Mouse (Mus musculus) liver, postnatal 0 days (tissue): ENCODE data around the gene Cstb. TPM values are rescaled to one million over a fixed set of nuclear protein-coding genes. Genes with fewer than 3 reads are reported as not detected.
A peak's percentile ranks its signal among the peaks of the same experiment; 100 is the strongest.

ENCODE experiments used
- ATAC-seq: fragments of 200-750 bp; cut with Nextera tagmentation; 2 replicates; pipeline ENCODE4 v1.8.0; 2017; ENCODE audit warnings: mild to moderate bottlenecking, moderate library complexity
- DNase-seq: peaks from one replicate; pipeline ENCODE4 v3.0.0-alpha.2; 2016
- H3K27ac ChIP-seq: fragments of 300-500 bp; sonication (generic); 2 replicates; pipeline ENCODE4 v1.5.1; 2014; ENCODE audit warnings: antibody characterized with exemption, moderate library complexity, mild to moderate bottlenecking, low read depth
- H3K27me3 ChIP-seq: fragments of 300-500 bp; sonication (generic); 2 replicates; pipeline ENCODE4 v1.6.1; 2014; ENCODE audit warnings: low read length, control low read depth, mixed read lengths; ENCODE audit not compliant: insufficient read depth
- H3K36me3 ChIP-seq: fragments of 300-500 bp; sonication (generic); replicated peaks from 2 replicates; pipeline ENCODE4 v1.6.1; 2014; ENCODE audit warnings: mild to moderate bottlenecking, control low read depth, low read length, moderate library complexity, mixed read lengths; ENCODE audit not compliant: insufficient read depth
- H3K4me1 ChIP-seq: fragments of 300-500 bp; sonication (generic); 2 replicates; pipeline ENCODE4 v1.6.1; 2014; ENCODE audit warnings: antibody characterized with exemption, mild to moderate bottlenecking, control low read depth; ENCODE audit not compliant: insufficient read depth
- H3K4me2 ChIP-seq: fragments of 300-500 bp; sonication (generic); 2 replicates; pipeline ENCODE4 v1.6.1; 2014; ENCODE audit warnings: low read depth, mild to moderate bottlenecking, low read length, moderate library complexity, mixed read lengths
- H3K4me3 ChIP-seq: fragments of 300-500 bp; sonication (generic); 2 replicates; pipeline ENCODE4 v1.5.1; 2014; ENCODE audit warnings: low read depth, low read length
- H3K9ac ChIP-seq: fragments of 300-500 bp; sonication (generic); replicated peaks from 2 replicates; pipeline ENCODE4 v1.6.1; 2014; ENCODE audit warnings: mild to moderate bottlenecking, moderate library complexity
- H3K9me3 ChIP-seq: fragments of 300-500 bp; sonication (generic); 2 replicates; pipeline ENCODE4 v1.6.1; 2016; ENCODE audit warnings: mild to moderate bottlenecking, control low read depth, low read length, mixed read lengths
- CTCF ChIP-seq: sonication (generic); IDR thresholded peaks from 2 replicates; pipeline ENCODE4 v1.5.1; 2016; ENCODE audit warnings: antibody characterized with exemption, low read depth
- EP300 ChIP-seq: IDR thresholded peaks from 2 replicates; pipeline ENCODE4 v1.6.1; 2016; ENCODE audit warnings: antibody characterized with exemption, low read depth, mild to moderate bottlenecking
- WGBS: fragments of 180-500 bp; shearing (Covaris S2); extraction: QIAGEN DNeasy Blood & Tissue Kit; methylation state at CpG from one replicate; pipeline ENCODE4 v1.1.7; 2014; ENCODE audit not compliant: insufficient replicate concordance; 5-methylcytosine and 5-hydroxymethylcytosine counted together
- polyA plus RNA-seq: library from polyadenylated mRNA; unstranded; fragments of >200 nt; fragmentation: Nextera tagmentation; extraction: Ambion mirVana; gene quantifications from 2 replicates; pipeline ENCODE4 v1.2.1, GENCODE M21; 2015

Gene Cstb
- polyA plus RNA-seq, 1 experiment from 2014 or later, result 187 TPM

DNA sequence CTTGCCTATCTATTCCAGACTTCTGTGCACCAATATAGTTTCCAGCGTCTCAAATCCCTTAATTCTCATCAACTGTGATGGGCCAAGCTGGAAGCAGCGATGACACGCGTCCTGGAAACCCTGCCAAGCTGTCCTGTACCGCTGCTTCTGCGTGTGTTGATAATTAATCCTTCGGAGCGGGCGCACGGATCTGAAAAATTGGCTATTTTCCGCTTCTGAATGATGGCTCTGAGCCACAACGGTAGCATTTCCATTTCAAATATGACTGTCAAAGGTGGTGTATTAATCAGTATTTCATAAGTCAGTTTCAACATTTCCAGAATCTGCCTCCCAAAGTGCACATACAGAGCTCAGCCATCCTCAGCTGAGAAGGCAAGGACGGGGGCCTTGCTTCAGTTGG, 31.2 kb downstream of the Cstb start:
- Histone ChIP-seq H3K27ac (no peak overlapping the region), H3K36me3 (no peaks in the 10 kb centered on the region), H3K9ac (no peak overlapping the region), H3K27me3 (no peaks in the 10 kb centered on the region), H3K4me2 (0 out of 2 replicates have a peak overlapping the region, but pooled peaks have one; percentile 13), H3K4me3 (no peak overlapping the region), H3K9me3 (no peaks in the 10 kb centered on the region), H3K4me1 (peaks cover 26% of the 10 kb centered on the region)
- DNase-seq, result no peak
- 92% methylated on average over 13 of the region's 13 CpGs for WGBS
- TF ChIP-seq EP300, result no peak
- no peak for TF ChIP-seq CTCF
- no peak for ATAC-seq

GRCm38 (mm10) chr10:78457495-78458347, 32.3 kb downstream of the Cstb start:
- H3K27me3 ChIP-seq, result no peaks in the 10 kb centered on the region
- WGBS, result 14% methylated on average over 10 of the region's 10 CpGs
- peak; percentile 81 for ATAC-seq
- peak overlapping the region; percentile 64 for H3K4me2 ChIP-seq
- H3K27ac ChIP-seq, result peak overlapping the region; percentile 69
- H3K4me1 ChIP-seq, result peaks cover 30% of the 10 kb centered on the region
- peak; percentile 83 for DNase-seq
- H3K9me3 ChIP-seq, result no peaks in the 10 kb centered on the region
- TF ChIP-seq EP300 (no peak), CTCF (no peak; the same call in 1 of the 2 replicates)
- no peak overlapping the region; the same call in 1 of the 2 replicates for H3K9ac ChIP-seq
- H3K4me3 ChIP-seq, result peak overlapping the region; percentile 27; the same call in 1 of the 2 replicates
- H3K36me3 ChIP-seq, result no peaks in the 10 kb centered on the region

GRCm38 (mm10) chr10:78458348-78459111, 33.1 kb downstream of the Cstb start:
- H3K4me1 ChIP-seq, result peaks cover 37% of the 10 kb centered on the region
- 69% methylated on average over 5 of the region's 5 CpGs for WGBS
- H3K4me3 ChIP-seq, result no peak overlapping the region
- H3K4me2 ChIP-seq, result no peak overlapping the region
- H3K36me3 ChIP-seq, result no peaks in the 10 kb centered on the region
- no peaks in the 10 kb centered on the region for H3K27me3 ChIP-seq
- no peak for DNase-seq
- TF ChIP-seq CTCF, result no peak
- TF ChIP-seq EP300, result no peak
- H3K9me3 ChIP-seq, result no peaks in the 10 kb centered on the region
- 0 out of 2 replicates have a peak overlapping the region, but pooled peaks have one; percentile 26 for H3K9ac ChIP-seq
- H3K27ac ChIP-seq, result peak overlapping the region; percentile 69; the same call in 1 of the 2 replicates
- peak; percentile 27 for ATAC-seq

DNA sequence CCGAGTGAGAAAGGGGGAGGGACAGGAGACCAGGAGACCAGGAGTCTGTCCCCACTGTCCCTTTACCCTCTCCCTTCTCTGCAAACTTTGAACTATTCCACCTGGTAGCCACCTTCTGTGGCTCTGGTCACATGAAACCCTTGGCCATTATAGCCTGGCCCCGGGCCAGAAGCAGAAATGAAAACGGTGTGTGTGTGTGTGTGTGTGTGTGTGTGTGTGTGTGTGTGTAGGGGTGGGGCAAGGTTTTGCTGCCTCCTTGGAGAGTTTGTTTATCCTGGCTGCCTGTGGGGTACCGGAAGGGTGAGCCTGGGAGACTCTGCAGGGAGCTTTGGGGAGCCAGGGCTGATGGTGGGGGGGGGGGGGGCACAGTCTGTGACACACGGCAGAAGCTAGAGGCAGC, 35.0 kb downstream of the Cstb start:
- no peak for TF ChIP-seq EP300
- no peak for TF ChIP-seq CTCF
- H3K36me3 ChIP-seq, result no peaks in the 10 kb centered on the region
- no peak overlapping the region for H3K27ac ChIP-seq
- no peak overlapping the region for H3K9ac ChIP-seq
- no peaks in the 10 kb centered on the region for H3K9me3 ChIP-seq
- no peak overlapping the region for H3K4me2 ChIP-seq
- no peak for ATAC-seq
- H3K27me3 ChIP-seq, result no peaks in the 10 kb centered on the region
- peaks cover 49% of the 10 kb centered on the region for H3K4me1 ChIP-seq
- H3K4me3 ChIP-seq, result no peak overlapping the region
- WGBS, result 49% methylated on average over 4 of the region's 5 CpGs
- DNase-seq, result no peak

DNA sequence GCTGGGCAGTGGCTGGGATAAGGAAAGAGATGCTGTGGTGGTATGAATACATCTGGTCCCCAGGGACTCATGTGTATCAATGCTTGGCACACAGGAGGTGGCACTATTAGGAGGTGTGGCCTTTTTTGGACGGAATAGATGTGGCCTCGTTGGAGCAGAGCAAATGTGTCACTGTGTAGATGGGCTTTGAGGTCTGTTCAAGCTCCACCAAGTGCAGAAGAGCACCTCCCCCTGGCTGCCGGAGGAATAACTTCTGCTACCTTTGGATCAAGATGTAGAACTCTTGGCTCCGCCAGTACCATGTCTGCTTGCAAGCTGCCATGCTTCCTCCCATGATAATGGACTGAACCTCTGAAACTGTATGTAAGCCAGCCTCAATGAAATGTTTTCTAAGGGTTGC, 36.3 kb downstream of the Cstb start:
- 60% methylated on average over 4 of the region's 4 CpGs for WGBS
- no peak overlapping the region for H3K9ac ChIP-seq
- no peaks in the 10 kb centered on the region for H3K9me3 ChIP-seq
- no peak overlapping the region for H3K4me2 ChIP-seq
- H3K4me3 ChIP-seq, result no peak overlapping the region
- peaks cover 49% of the 10 kb centered on the region for H3K4me1 ChIP-seq
- ATAC-seq (no peak), DNase-seq (no peak)
- no peaks in the 10 kb centered on the region for H3K27me3 ChIP-seq
- TF ChIP-seq CTCF (peak; percentile 48), EP300 (no peak)
- no peak overlapping the region for H3K27ac ChIP-seq
- no peaks in the 10 kb centered on the region for H3K36me3 ChIP-seq
